Mouse (Mus musculus) Patski (cell line): ENCODE measurements around the gene Sod1. TPM values are rescaled to one million over a fixed set of nuclear protein-coding genes. Genes with fewer than 3 reads are reported as not detected.
"Not testable (repeated sequence)": the region's sequence is repeated elsewhere in the genome, so short reads cannot be mapped to it uniquely, and the experiment has no call there.

Source experiments
- ATAC-seq: fragments of 100-300 bp; one replicate; pipeline ENCODE4 v1.8.0; 2021
- CTCF ChIA-PET: fragments of 350-600 bp; sonication (Branson Sonifier 250); formaldehyde crosslinking; loops from one replicate; lab custom pipeline; 2022; ENCODE audit warnings: inconsistent platforms; lab: Charles Lee
- POLR2A ChIA-PET: fragments of 350-600 bp; sonication (Branson Sonifier 250); formaldehyde crosslinking; loops from one replicate; lab custom pipeline; 2022; ENCODE audit warnings: antibody characterized with exemption, inconsistent platforms; lab: Charles Lee
- DNase-seq: peaks from one replicate; pipeline ENCODE4 v3.0.0-alpha.2; 2011; ENCODE audit warnings: low read depth, low spot score
- H3K27me3 ChIP-seq: fragments of 371-371 bp; one replicate; pipeline ENCODE4 v1.5.1; 2021
- CTCF ChIP-seq: fragments of 100-300 bp; IDR thresholded peaks from one replicate; pipeline ENCODE4 v1.5.1; 2021
- in situ Hi-C: fragments of 300-500 bp; cut with MboI; formaldehyde crosslinking; loops from 3 replicates; pipeline ENCODE4 v1.11.1; 2018; ENCODE audit warnings: low pct_unique_long_range_greater_than_20kb, mixed read lengths
- polyA plus RNA-seq: library from polyadenylated mRNA; unstranded; gene quantifications from one replicate; pipeline ENCODE4 v1.2.3, GENCODE M21; 2021

Sod1 gene
- polyA plus RNA-seq, 1 experiment from 2014 or later, result 720 TPM

DNA sequence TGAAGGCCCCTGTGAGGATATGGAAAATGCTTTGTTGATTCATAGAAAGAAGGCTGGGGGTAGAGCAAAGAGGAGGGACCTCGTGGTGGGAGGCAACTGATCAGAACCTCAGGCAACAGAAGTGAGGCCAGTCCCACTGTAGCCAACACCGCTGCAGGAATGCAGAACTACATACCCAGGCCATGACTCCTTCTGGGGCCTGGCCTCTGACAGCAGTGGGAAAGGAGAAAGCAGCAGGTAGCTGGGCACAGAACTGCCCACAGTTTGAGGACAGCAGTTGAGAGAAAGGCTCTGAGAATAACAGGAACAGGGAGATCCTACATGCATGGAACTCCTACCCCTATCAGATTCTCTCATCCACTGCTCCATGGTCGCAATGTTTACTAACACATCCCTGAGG is 11.6 kb upstream of the Sod1 start:
- no peaks in the 10 kb centered on the region for H3K27me3 ChIP-seq
- ATAC-seq (no peak), DNase-seq (no peak)
- in situ Hi-C loops, result no loop called here
- TF ChIP-seq CTCF, result no peak
- CTCF ChIA-PET, result no interaction called here
- POLR2A ChIA-PET, result no interaction called here

DNA sequence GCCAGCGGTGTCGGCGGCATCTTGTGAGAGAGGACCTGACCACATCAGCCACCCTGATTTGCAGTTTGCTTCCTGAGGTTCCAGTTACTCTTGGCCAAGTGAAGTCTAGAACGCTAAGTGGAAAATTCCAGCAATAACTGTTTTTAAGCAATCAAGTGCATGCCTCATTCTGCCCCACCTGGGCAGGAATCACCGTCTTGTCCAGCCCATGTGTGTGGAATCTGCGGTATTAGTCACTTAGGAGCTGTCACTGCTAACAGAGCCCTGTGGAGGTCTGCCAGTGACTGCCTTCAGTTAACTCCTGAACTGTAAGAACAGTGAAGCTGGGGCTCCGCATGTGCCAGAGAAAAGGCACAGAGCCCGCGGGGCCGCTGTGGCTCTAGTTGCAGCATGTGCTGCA is 9.8 kb upstream of the Sod1 start:
- in situ Hi-C loops, result no loop called here
- no peak for TF ChIP-seq CTCF
- no peak for DNase-seq
- no peaks in the 10 kb centered on the region for H3K27me3 ChIP-seq
- ChIA-PET POLR2A (no interaction called here), CTCF (no interaction called here)
- peak; percentile 78 for ATAC-seq

DNA sequence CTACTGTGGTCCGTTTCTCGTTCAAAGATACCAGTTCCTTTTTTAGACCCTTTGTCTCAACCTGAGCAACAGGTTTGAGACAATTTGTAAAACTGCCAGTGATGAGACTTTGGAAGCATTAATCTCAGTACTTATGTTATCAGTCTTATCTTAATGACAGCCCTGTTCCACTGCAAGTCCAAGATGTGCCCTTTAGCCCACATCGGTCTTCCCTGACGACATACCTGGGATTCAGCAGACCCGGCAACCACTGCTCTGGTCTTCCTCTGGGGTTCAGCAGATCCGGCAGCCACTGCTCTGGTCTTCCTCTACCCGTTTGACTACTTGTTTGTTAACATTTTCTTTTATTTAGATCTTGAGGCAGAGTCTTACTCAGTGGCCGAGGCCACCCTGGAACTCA is 8.8 kb upstream of the Sod1 start:
- POLR2A ChIA-PET, result no interaction called here
- no peak for TF ChIP-seq CTCF
- CTCF ChIA-PET, result no interaction called here
- ATAC-seq (no peak), DNase-seq (no peak)
- in situ Hi-C loops, result no loop called here
- no peaks in the 10 kb centered on the region for H3K27me3 ChIP-seq

DNA sequence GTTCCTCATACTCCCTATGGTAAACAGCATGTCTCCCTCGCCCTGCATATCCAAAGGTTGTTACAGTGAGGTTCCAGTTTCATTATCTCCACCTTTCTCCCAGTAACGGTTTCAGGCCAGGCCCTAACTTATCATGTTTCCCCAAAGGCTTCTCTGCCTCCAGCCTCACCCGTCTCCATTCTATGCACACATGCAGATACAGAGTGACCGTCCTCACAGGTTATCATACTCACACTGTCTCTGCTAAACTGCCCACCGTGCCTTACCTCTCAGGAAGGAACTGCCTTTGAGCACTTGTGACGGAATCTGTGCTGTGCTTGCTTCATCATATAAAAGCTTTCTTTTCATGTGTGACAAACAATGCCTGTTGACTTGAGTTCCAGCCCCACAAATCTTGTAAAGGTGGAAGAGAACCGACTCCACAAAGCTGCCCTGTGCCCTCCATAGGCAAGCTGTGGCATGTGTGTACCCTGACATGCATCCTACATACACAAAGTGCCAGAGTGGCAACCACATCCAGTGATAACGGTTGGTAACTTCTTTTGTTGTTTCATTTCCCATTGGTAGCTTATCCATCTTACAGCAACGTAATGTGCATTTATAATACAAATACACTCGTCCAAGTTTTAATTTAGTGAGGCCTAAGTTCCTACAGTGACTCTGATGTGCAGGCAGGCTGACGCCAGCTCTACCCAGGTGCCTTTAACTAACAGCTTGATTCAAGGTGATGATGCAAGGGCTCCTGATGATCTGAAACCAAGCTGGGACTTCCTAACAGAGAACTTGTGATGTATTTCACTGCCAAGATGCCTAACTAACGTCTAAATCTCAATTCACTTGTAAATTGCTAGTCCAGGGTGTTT is 6.8 kb upstream of the Sod1 start:
- ATAC-seq (no peak), DNase-seq (no peak)
- in situ Hi-C loops, result no loop called here
- no peak for TF ChIP-seq CTCF
- ChIA-PET CTCF (interaction anchor here (1.2 kb wide), 1 partner anchor 16 kb away, joined by 3 read pairs; no protein-coding TSS in a partner anchor), POLR2A (no interaction called here)
- no peaks in the 10 kb centered on the region for H3K27me3 ChIP-seq

DNA sequence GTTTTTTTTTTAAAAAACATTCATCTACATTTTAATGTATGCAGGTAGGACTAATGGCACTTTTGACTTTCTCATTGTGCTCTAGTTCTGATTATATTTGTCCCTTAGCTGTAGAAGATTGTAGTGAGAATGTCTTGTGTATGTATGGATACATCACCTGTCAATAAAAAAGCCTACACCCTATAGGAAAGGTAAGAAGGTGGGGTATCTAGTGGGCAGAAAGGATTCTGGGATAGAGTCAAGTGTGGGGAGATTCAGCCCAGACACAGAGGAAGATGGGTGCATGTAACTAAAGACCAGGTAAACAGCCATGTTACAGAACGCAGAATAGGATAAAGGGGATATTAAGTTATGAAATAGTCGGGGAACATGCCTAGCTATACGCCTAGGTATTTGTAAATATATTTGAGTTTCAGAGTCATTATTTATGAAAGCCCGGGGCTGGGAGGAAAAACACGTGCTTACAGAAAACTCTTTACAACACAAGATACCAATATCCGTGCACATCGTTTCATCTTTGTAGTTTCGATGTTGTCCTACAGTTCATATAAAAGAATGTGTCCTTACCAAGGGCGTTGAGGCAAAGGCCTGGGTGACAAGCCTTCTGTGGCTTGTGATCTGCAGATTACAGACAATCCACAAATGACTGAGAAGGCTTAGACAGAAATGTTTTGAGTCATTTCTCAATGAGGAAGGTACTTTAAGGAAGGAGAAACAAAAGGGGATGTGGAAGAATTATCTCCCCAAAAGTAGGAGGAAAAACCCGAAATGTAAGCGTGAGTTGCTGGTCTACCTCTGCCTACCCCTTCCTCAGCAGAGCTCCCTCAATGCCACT is 5.6 kb upstream of the Sod1 start:
- H3K27me3 ChIP-seq, result no peaks in the 10 kb centered on the region
- POLR2A ChIA-PET, result no interaction called here
- TF ChIP-seq CTCF, result no peak
- no peak for ATAC-seq
- in situ Hi-C loops, result no loop called here
- DNase-seq, result no peak
- CTCF ChIA-PET, result interaction anchor here (2.1 kb wide), 1 partner anchor 9 kb away, joined by 5 read pairs; no protein-coding TSS in a partner anchor

DNA sequence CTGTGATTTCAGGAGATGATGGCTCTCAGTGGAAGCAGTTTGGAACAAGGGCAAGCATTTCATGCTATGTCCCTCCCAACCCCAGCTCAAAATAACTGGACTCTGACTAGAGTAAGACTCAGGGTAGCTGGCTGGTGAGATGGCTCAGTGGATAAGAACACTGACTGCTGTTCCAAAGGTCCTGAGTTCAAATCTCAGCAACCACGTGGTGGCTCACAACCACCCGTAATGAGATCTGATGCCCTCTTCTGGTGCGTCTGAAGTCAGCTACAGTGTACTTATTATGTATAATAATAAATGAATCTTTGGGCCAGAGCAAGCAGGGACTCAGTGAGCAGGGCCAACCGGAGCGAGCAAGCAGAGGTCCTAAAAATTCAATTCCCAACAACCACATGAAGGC is 4.7 kb upstream of the Sod1 start:
- not testable (repeated sequence) for ATAC-seq

DNA sequence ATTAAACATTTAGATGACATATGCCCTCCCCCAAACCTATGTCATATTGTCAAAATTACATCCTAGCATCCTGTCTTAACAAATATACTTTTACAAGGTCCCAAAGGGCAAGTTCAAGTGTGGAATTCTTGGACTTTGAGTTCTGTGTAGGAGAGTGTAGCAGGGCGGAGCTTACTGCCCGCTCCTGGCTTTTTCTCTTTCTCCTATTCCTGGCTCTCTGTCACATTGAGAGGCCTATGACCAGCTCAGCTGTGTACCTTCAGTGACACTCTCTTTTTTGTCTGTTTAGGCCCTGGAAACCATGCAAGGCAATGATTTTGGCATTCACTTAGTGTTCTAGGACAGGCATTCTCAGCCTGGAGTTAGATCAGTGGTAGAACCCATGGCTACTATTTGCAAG is 4.1 kb upstream of the Sod1 start:
- ChIA-PET POLR2A (no interaction called here), CTCF (interaction anchor here (2.1 kb wide), 1 partner anchor 10 kb away, joined by 5 read pairs; no protein-coding TSS in a partner anchor)
- no peak for TF ChIP-seq CTCF
- in situ Hi-C loops, result no loop called here
- H3K27me3 ChIP-seq, result no peaks in the 10 kb centered on the region
- no peak for ATAC-seq
- DNase-seq, result no peak

More for the DNA sequence above, 4.7 kb upstream of the Sod1 start:
- H3K27me3 ChIP-seq, POLR2A ChIA-PET, in situ Hi-C loops, DNase-seq: not testable (repeated sequence)
- CTCF ChIA-PET, result interaction anchor here (2.1 kb wide), 1 partner anchor 10 kb away, joined by 5 read pairs; no protein-coding TSS in a partner anchor

DNA sequence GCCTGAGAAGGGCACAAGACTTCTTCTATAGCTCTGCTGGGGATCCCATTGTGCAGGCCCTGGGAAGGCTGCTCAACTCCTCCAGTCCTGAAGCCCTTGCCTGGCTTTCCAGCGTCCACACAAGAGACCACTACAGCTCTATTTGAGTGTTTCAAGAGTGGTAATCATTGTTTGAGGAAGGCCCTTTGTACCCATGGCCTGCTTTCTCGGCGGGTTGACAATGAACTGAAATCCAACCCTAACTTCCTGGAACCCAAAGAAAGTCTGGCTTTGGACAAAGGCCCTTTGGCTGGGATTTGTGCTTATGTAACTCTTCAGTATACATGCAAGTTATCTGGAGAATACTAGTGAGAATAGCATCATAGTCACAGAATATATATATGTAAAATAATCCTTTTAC is 3.2 kb upstream of the Sod1 start:
- ATAC-seq (no peak), DNase-seq (no peak)
- ChIA-PET CTCF (no interaction called here), POLR2A (no interaction called here)
- H3K27me3 ChIP-seq, result no peaks in the 10 kb centered on the region
- in situ Hi-C loops, result no loop called here
- TF ChIP-seq CTCF, result no peak

DNA sequence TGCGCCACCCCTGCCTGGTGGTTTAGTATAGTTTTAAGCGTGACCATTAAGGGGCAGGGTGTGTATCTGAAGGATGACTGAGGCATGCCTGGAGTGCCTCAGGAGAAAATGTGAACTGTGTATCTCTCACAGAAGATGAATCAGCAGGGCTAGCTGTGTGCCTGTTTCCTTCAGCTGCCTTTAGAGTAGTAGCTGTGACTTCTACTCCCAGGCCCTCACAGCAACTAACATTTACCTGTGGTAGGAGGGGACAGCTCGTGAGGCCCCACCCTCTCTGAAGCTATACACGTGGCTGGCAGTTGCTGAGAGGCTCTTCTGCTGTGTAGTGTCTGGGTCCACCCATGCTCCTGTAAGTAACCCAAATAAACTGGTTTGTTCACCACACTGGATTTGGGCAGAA is 2.6 kb upstream of the Sod1 start:
- in situ Hi-C loops, result no loop called here
- DNase-seq, result no peak
- no peak for TF ChIP-seq CTCF
- ATAC-seq, result no peak
- no peaks in the 10 kb centered on the region for H3K27me3 ChIP-seq
- CTCF ChIA-PET, result no interaction called here
- POLR2A ChIA-PET, result no interaction called here

DNA sequence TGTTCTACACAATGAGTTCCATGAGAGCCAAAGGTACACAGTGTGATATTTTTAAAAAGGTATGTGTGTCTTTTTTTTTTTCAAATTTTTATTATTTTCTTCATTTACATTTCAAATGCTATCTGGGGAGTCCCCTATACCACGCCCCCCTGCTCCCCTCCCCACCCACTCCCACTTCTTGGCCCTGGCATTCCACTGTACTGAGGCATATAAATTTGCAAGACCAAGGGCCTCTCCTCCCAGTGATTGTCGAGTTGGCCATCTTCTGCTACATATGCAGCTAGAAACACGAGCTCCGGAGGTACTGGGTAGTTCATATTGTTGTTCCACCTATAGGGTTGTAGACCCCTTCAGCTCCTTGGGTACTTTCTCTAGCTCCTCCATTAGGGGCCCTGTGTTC is 1.1 kb upstream of the Sod1 start:
- H3K27me3 ChIP-seq, result not testable (repeated sequence)

More for the DNA sequence above, 1.1 kb upstream of the Sod1 start:
- CTCF ChIA-PET, DNase-seq, in situ Hi-C loops, ATAC-seq: not testable (repeated sequence)
- POLR2A ChIA-PET, result interaction anchor here (0.6 to 0.7 kb wide), 2 partner anchors 9 to 63 kb away, joined by 3 read pairs; no protein-coding TSS in a partner anchor
